Mouse (Mus musculus): Measurements from ENCODE around the gene Adarb1. TPM values are rescaled to one million over a fixed set of nuclear protein-coding genes. Genes with fewer than 3 reads are reported as not detected.
A peak's percentile ranks its signal among the peaks of the same experiment; 100 is the strongest.

Gene Adarb1
- polyA plus RNA-seq, 1 experiment from 2014 or later, result 10.7 TPM

DNA sequence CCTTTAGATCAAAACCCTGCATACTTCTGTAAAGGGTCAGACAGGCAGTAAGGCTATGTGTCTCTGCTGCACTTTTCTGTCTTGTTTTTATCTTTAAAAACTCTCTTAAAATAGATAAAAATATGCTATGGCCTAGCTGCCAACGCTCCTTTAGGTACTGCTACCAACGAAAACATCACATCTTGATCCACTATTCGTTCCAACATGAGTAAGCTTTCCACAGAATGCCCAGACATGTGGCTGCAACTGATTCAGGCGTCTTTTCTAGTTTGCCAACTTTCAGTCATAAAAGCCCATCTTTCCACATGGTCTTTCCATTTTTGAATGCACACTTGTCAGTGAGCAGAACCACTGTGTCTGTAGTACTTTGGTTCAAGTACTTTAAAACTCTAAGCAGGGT, 77.0 kb downstream of the Adarb1 start:
- Histone ChIP-seq H3K4me2 (no peak overlapping the region), H3K4me1 (replicated peaks) (peaks cover 14% of the 10 kb centered on the region), H3K36me3 (no peaks in the 10 kb centered on the region), H3K9ac (no peak overlapping the region), H3K27ac (replicated peaks) (no peak overlapping the region), H3K4me3 (no peak overlapping the region), H3K9me3 (no peaks in the 10 kb centered on the region), H3K27me3 (no peaks in the 10 kb centered on the region)
- no peak for ATAC-seq (ENCODE audit: low read depth)
- 89% methylated on average over 4 of the region's 4 CpGs for WGBS

GRCm38 (mm10) chr10:77339871-77340341, 78.2 kb downstream of the Adarb1 start:
- ATAC-seq (ENCODE audit: low read depth), result peak; percentile 61; the same call in 1 of the 2 replicates
- Histone ChIP-seq H3K27ac (replicated peaks) (no peak overlapping the region), H3K4me2 (peak overlapping the region; percentile 73), H3K4me3 (peak overlapping the region; percentile 42), H3K36me3 (no peaks in the 10 kb centered on the region), H3K9ac (peak overlapping the region; percentile 65), H3K9me3 (no peaks in the 10 kb centered on the region), H3K27me3 (no peaks in the 10 kb centered on the region), H3K4me1 (replicated peaks) (peaks cover 14% of the 10 kb centered on the region)
- 8% methylated on average over 18 of the region's 18 CpGs for WGBS

DNA sequence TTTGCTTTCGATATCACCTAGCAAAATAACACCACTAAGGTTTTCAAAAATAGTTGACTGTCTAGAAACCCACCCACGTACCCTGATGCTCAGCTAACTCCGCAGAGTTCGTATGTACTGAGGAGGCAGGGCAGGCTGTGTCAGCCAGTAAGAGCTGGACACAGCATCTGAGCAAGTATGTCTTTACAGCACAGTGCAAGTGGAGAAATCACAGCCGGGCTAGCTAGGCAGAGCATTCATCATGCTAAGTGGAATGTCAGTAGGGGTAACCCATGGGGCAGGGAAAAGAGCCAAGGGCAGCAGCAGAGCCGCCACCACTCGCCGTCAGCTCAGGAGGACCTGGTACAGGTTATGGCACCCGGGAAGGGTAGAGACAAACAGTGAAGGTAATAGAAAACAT, 84.6 kb downstream of the Adarb1 start:
- Histone ChIP-seq H3K27me3 (no peaks in the 10 kb centered on the region), H3K4me2 (no peak overlapping the region), H3K4me1 (replicated peaks) (peaks cover 20% of the 10 kb centered on the region; the same call in 1 of the 2 replicates), H3K9ac (no peak overlapping the region), H3K9me3 (no peaks in the 10 kb centered on the region), H3K4me3 (no peak overlapping the region), H3K36me3 (no peaks in the 10 kb centered on the region), H3K27ac (replicated peaks) (no peak overlapping the region)
- WGBS, result 81% methylated on average over 9 of the region's 9 CpGs
- ATAC-seq (ENCODE audit: low read depth), result no peak; the same call in 1 of the 2 replicates

DNA sequence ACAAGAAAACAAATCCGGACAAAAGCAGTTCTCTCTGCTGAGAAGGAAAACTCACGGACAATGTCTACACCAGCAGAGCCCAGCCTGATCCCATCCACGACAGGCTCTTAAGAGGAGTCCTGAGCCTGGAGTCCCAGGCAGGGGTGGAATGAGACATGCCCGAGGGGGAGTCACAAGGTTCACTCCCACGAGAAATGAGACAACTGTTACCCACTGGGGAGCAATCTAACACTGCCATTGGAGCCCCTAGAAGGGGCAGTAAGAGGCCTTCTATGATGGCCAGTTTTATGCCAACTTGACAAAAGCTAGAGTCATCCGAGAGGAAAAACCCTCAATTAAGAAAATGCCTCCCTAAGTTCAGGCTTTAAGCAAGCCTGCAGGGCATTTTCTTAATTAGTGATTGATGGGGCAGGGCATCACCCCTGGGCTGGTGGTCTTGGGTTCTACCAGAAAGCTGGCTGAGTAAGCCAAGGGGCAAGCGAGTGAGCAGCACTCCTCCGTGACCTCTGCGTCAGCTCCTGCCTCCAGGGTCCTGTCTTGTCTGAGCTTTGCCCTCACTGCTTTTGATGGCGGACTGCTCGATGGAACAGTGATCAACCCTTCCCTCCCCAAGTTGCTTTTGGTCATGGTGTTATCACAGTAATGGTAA, 88.5 kb downstream of the Adarb1 start:
- Histone ChIP-seq H3K4me1 (replicated peaks) (peaks cover 27% of the 10 kb centered on the region), H3K9me3 (no peaks in the 10 kb centered on the region), H3K27ac (replicated peaks) (no peak overlapping the region), H3K9ac (no peak overlapping the region), H3K4me3 (no peak overlapping the region), H3K4me2 (no peak overlapping the region), H3K27me3 (no peaks in the 10 kb centered on the region), H3K36me3 (no peaks in the 10 kb centered on the region)
- 65% methylated on average over 11 of the region's 11 CpGs for WGBS
- ATAC-seq (ENCODE audit: low read depth), result no peak

GRCm38 (mm10) chr10:77324716-77325115, 93.4 kb downstream of the Adarb1 start:
- 72% methylated on average over 6 of the region's 6 CpGs for WGBS
- no peak for ATAC-seq (ENCODE audit: low read depth)

DNA sequence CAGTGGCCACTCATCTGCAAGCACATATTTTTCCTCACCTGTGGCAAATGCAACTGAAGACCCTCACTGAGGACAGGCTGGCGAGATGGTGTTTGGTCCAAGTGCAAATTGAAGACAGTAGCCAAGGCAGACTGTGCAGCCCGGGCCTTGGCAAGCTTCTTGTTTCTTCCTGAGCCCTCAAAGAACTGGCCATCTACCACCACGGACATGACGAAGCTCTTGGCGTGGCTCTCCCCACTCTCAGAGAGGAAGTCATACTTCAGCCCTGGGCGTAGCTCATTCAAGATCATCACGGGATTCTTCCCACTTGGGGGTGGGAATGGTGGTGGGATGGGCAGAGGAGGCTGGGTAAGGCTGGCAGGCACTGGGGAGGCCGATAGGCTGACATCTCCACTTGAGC, 96.5 kb downstream of the Adarb1 start:
- no peak for ATAC-seq (ENCODE audit: low read depth)
- 88% methylated on average over 8 of the region's 8 CpGs for WGBS
- H3K9me3 ChIP-seq, result no peaks in the 10 kb centered on the region

More at GRCm38 (mm10) chr10:77324716-77325115, 93.4 kb downstream of the Adarb1 start:
- no peaks in the 10 kb centered on the region for H3K9me3 ChIP-seq
- no peak overlapping the region for H3K4me2 ChIP-seq
- no peak overlapping the region for H3K9ac ChIP-seq
- no peak overlapping the region for H3K27ac ChIP-seq (replicated peaks)
- 0 out of 2 replicates have a peak, but pooled peaks cover 7% of the 10 kb centered on the region for H3K36me3 ChIP-seq
- H3K27me3 ChIP-seq, result no peaks in the 10 kb centered on the region
- H3K4me3 ChIP-seq, result no peak overlapping the region
- peaks cover 9% of the 10 kb centered on the region for H3K4me1 ChIP-seq (replicated peaks)

GRCm38 (mm10) chr10:77321001-77321400, 97.1 kb downstream of the Adarb1 start:
- H3K4me3 ChIP-seq, result no peak overlapping the region
- H3K27me3 ChIP-seq, result no peaks in the 10 kb centered on the region
- peaks cover 9% of the 10 kb centered on the region for H3K4me1 ChIP-seq (replicated peaks)
- H3K36me3 ChIP-seq, result 0 out of 2 replicates have a peak, but pooled peaks cover 7% of the 10 kb centered on the region
- no peak overlapping the region for H3K27ac ChIP-seq (replicated peaks)
- no peak overlapping the region for H3K4me2 ChIP-seq
- ATAC-seq (ENCODE audit: low read depth), result no peak
- 71% methylated on average over 1 of the region's 1 CpGs for WGBS
- no peaks in the 10 kb centered on the region for H3K9me3 ChIP-seq
- no peak overlapping the region for H3K9ac ChIP-seq

More for the DNA sequence above, 96.5 kb downstream of the Adarb1 start:
- peaks cover 9% of the 10 kb centered on the region for H3K4me1 ChIP-seq (replicated peaks)
- H3K27ac ChIP-seq (replicated peaks), result no peak overlapping the region
- H3K9ac ChIP-seq, result no peak overlapping the region
- no peak overlapping the region for H3K4me3 ChIP-seq
- H3K27me3 ChIP-seq, result no peaks in the 10 kb centered on the region
- H3K36me3 ChIP-seq, result 0 out of 2 replicates have a peak, but pooled peaks cover 7% of the 10 kb centered on the region
- H3K4me2 ChIP-seq, result no peak overlapping the region

GRCm38 (mm10) chr10:77315682-77316081, 102.4 kb downstream of the Adarb1 start:
- 89% methylated on average over 2 of the region's 2 CpGs for WGBS
- no peak overlapping the region for H3K4me3 ChIP-seq
- H3K36me3 ChIP-seq, result peaks cover 8% of the 10 kb centered on the region; the same call in 1 of the 2 replicates

GRCm38 (mm10) chr10:77314711-77315266, 103.3 kb downstream of the Adarb1 start:
- no peak overlapping the region for H3K27ac ChIP-seq (replicated peaks)
- H3K4me2 ChIP-seq, result no peak overlapping the region
- H3K4me3 ChIP-seq, result no peak overlapping the region
- H3K9ac ChIP-seq, result no peak overlapping the region
- 89% methylated on average over 9 of the region's 9 CpGs for WGBS
- ATAC-seq (ENCODE audit: low read depth), result no peak
- peaks cover 16% of the 10 kb centered on the region; the same call in 1 of the 2 replicates for H3K36me3 ChIP-seq
- H3K9me3 ChIP-seq, result no peaks in the 10 kb centered on the region
- H3K27me3 ChIP-seq, result no peaks in the 10 kb centered on the region
- no peaks in the 10 kb centered on the region for H3K4me1 ChIP-seq (replicated peaks)

More at GRCm38 (mm10) chr10:77315682-77316081, 102.4 kb downstream of the Adarb1 start:
- H3K4me2 ChIP-seq, result no peak overlapping the region
- H3K27ac ChIP-seq (replicated peaks), result no peak overlapping the region
- H3K9me3 ChIP-seq, result no peaks in the 10 kb centered on the region
- no peaks in the 10 kb centered on the region for H3K4me1 ChIP-seq (replicated peaks)
- no peak for ATAC-seq (ENCODE audit: low read depth)
- H3K27me3 ChIP-seq, result no peaks in the 10 kb centered on the region
- H3K9ac ChIP-seq, result no peak overlapping the region

DNA sequence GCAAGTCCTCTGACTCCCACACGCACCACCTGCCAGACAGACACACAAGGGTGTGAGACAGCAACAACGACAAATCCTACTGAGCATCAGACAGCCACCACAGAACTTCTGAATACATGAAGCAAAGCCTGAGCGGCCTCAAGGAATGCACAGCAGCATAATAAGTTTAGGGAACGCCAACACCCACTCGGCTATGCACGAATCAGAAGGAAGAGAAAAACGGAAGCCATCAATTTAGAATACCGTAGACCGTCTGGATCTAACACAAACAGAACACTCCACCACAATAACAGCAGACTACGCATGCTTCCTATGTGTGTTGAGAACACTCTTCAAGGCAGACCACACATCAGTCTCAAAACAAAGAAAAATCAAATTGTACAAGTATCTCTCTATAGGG, 109.1 kb downstream of the Adarb1 start:
- Histone ChIP-seq H3K4me3 (no peak overlapping the region), H3K4me1 (replicated peaks) (peaks cover 10% of the 10 kb centered on the region; the same call in 1 of the 2 replicates), H3K9ac (no peak overlapping the region), H3K36me3 (peaks cover 16% of the 10 kb centered on the region; the same call in 1 of the 2 replicates), H3K4me2 (no peak overlapping the region), H3K27ac (replicated peaks) (no peak overlapping the region), H3K9me3 (no peaks in the 10 kb centered on the region), H3K27me3 (no peaks in the 10 kb centered on the region)
- no peak for ATAC-seq (ENCODE audit: low read depth)
- WGBS, result 74% methylated on average over 10 of the region's 10 CpGs

DNA sequence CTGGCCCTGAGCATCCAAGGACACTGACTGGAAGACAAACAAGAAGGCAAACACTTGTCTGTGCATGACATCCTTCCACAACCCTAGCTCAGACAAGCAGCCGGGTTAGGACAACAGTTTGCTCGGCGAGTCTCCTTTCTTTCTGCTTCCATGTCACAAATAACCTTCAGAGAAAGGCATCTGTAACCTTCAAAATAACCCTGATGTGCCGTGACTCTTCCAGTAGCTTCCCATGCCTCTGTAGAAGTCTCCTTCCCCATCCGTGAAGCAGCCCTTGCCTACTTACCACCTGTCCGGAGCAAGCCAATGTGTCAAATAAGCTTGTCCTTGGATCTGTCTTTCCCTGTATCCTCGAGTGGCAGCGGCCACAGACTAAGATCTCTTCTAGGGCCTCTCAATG, 112.3 kb downstream of the Adarb1 start:
- ATAC-seq (ENCODE audit: low read depth), result no peak
- 79% methylated on average over 8 of the region's 8 CpGs for WGBS

GRCm38 (mm10) chr10:77304840-77305533, 113.1 kb downstream of the Adarb1 start:
- no peak overlapping the region for H3K4me2 ChIP-seq
- H3K27me3 ChIP-seq, result no peaks in the 10 kb centered on the region
- peaks cover 21% of the 10 kb centered on the region for H3K36me3 ChIP-seq
- no peak overlapping the region for H3K4me3 ChIP-seq
- H3K4me1 ChIP-seq (replicated peaks), result peaks cover 10% of the 10 kb centered on the region; the same call in 1 of the 2 replicates
- peak; percentile 74 for ATAC-seq (ENCODE audit: low read depth)
- H3K9ac ChIP-seq, result no peak overlapping the region
- 38% methylated on average over 4 of the region's 4 CpGs for WGBS
- peak overlapping the region; percentile 42; the same call in 1 of the 2 replicates for H3K27ac ChIP-seq (replicated peaks)
- H3K9me3 ChIP-seq, result no peaks in the 10 kb centered on the region

More for the DNA sequence above, 112.3 kb downstream of the Adarb1 start:
- H3K9ac ChIP-seq, result no peak overlapping the region
- H3K36me3 ChIP-seq, result peaks cover 28% of the 10 kb centered on the region
- no peak overlapping the region for H3K4me2 ChIP-seq
- H3K27ac ChIP-seq (replicated peaks), result 0 out of 2 replicates have a peak overlapping the region, but pooled peaks have one; percentile 42
- H3K4me1 ChIP-seq (replicated peaks), result peaks cover 10% of the 10 kb centered on the region; the same call in 1 of the 2 replicates
- H3K4me3 ChIP-seq, result no peak overlapping the region
- no peaks in the 10 kb centered on the region for H3K9me3 ChIP-seq
- no peaks in the 10 kb centered on the region for H3K27me3 ChIP-seq
